ENCODE assay signal across 8 mouse cellular contexts in genomic region chr10:37137531-37138310, GRCm38 (mm10). TPM values are rescaled to one million over a fixed set of nuclear protein-coding genes. Genes with fewer than 3 reads are reported as not detected.
DNase-seq lines count a peak whose midpoint lies in the region; ATAC-seq and TF ChIP-seq lines count a peak whose summit lies in the region.

No protein-coding gene starts in this region.

- peak; percentile 22 for DNase-seq in T-cell, adult 2 months (ENCODE audit: low spot score)
- DNase-seq in cerebellum, postnatal 10 days: peak; percentile 80 to 83
- peak; percentile 56 to 73 for DNase-seq in frontal cortex, postnatal 36 days (ENCODE audit: low spot score in 2 of 2)
- peak; percentile 80 for DNase-seq in hindbrain, postnatal 0 days (ENCODE audit: low spot score)
- peak; percentile 52 to 54 for DNase-seq in left cerebral cortex, adult 2 months (ENCODE audit: extremely low spot score in 1 of 2, low spot score in 2 of 2)
- peak; percentile 64 to 75 for DNase-seq in lung, postnatal 4 days
- peak; percentile 60 for DNase-seq in right cerebral cortex, postnatal 14 days
- DNase-seq in urinary bladder, postnatal 4 days (ENCODE audit: low spot score in 2 of 2): peak; percentile 54 to 62

- intact Hi-C loops in left cerebral cortex, adult 2 months (cut with DNase I): loop anchor here (2.0 to 5.0 kb wide), 8 partner anchors 65 to 1711 kb away; no protein-coding TSS in a partner anchor

- peak overlapping the region; percentile 70 for H3K4me2 ChIP-seq in hindbrain, postnatal 0 days (ENCODE audit: low read depth, low read length)

- no peaks in the 10 kb centered on the region for H3K27me3 ChIP-seq in hindbrain, postnatal 0 days (ENCODE audit: insufficient read depth, low read length)

- H3K27ac ChIP-seq in hindbrain, postnatal 0 days: peak overlapping the region; percentile 100
- peak overlapping the region; percentile 97 for H3K27ac ChIP-seq in left cerebral cortex, adult 2 months

- peak overlapping the region; percentile 98 for H3K9ac ChIP-seq in hindbrain, postnatal 0 days (replicated peaks; ENCODE audit: low read length)

- peaks cover 5% of the 10 kb centered on the region; the same call in 1 of the 2 replicates for H3K4me1 ChIP-seq in hindbrain, postnatal 0 days (ENCODE audit: insufficient read depth, low read length)

- peak overlapping the region; percentile 94 for H3K4me3 ChIP-seq in hindbrain, postnatal 0 days (ENCODE audit: low read length)
- H3K4me3 ChIP-seq in left cerebral cortex, adult 2 months: peak overlapping the region; percentile 91

- TF ChIP-seq CTCF in hindbrain, postnatal 0 days (IDR thresholded peaks at IDR 0.05; ENCODE audit: low read depth): no peak
- TF ChIP-seq CTCF in left cerebral cortex, adult 2 months (IDR thresholded peaks at IDR 0.05): no peak

- under 1% methylated on average over 24 of the region's 24 CpGs for WGBS in hindbrain, postnatal 0 days

- no peaks in the 10 kb centered on the region for H3K9me3 ChIP-seq in hindbrain, postnatal 0 days (ENCODE audit: low read length)

- peak; percentile 6 for ATAC-seq in hindbrain, postnatal 0 days

- H3K36me3 ChIP-seq in hindbrain, postnatal 0 days (ENCODE audit: insufficient read depth, low read length): 0 out of 2 replicates have a peak, but pooled peaks cover 4% of the 10 kb centered on the region

RNA-seq across cellular contexts. Expression of gene Marcks, which starts 1.0 kb away (rescaled TPM):
- 341 and 395 TPM in 2 replicates for total RNA-seq in hindbrain, postnatal 0 days (2014; rRNA removed)
- polyA plus RNA-seq in hindbrain, postnatal 0 days (2015; fragmentation: Nextera tagmentation; extraction: Ambion mirVana): 242 and 270 TPM in 2 replicates
- 100 to 1,000 TPM; 139 to 154 TPM for total RNA-seq in left cerebral cortex, adult 2 months (2021)

Comparison
In these comparisons a context has a peak if more than half of its experiments do, and no peak if none do; other contexts are left out.
1. Peak in every context shown above with its lines: DNase-seq, ATAC-seq, H3K4me3 ChIP-seq and H3K27ac ChIP-seq.
2. DNase-seq: peak in every context shown above with its lines; median percentile 82 in cerebellum, postnatal 10 days; 80 in hindbrain, postnatal 0 days; 70 in lung, postnatal 4 days; 64 in frontal cortex, postnatal 36 days; 60 in right cerebral cortex, postnatal 14 days; 58 in urinary bladder, postnatal 4 days; 53 in left cerebral cortex, adult 2 months; 22 in T-cell, adult 2 months.